Mouse (Mus musculus) thymus, postnatal 4 days (tissue): ENCODE measurements at regions not wholly inside any gene's neighbourhood (a gene's known extent, or its start where the extent isn't known, plus 50 kb on each side); places are given as distances from the start of the nearest gene placed in this dataset.

ENCODE experiments used
- DNase-seq: peaks from one replicate; pipeline ENCODE4 v3.0.0; 2021

- DNase-seq: no peak
Measured at GRCm38 (mm10) chr1:43247609-43248008, 50.8 kb upstream of the Fhl2 start.

- DNase-seq: no peak
Measured at GRCm38 (mm10) chr1:43250281-43250680, 53.5 kb upstream of the Fhl2 start.

- DNase-seq: no peak
Measured at GRCm38 (mm10) chr1:43251356-43251755, 54.6 kb upstream of the Fhl2 start.

GRCm38 (mm10) chr1:43254129-43254528 is 57.3 kb upstream of the Fhl2 start:
- no peak for DNase-seq

DNA sequence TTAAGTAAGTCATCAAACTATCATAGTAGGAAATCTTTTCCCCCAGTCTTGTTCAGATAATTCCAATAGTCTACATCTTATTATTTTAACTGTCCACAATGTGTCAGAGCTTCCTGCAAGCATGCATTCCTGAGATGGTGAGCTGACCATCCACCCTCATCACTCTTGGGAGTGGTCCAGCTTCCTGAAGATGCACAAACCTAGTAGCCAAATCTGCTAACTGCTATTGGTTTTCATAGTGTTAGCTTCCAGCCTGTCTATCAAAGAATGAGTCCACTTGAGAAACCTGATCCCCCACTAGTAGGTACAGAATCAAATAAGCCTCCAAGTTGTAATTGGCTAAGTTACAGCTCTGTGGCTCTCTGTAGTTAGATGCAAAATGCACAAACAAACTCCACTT is 59.3 kb upstream of the Fhl2 start:
- DNase-seq: no peak

- DNase-seq: no peak
Measured at GRCm38 (mm10) chr1:43257909-43258308, 61.1 kb upstream of the Fhl2 start.

- no peak for DNase-seq
Measured at GRCm38 (mm10) chr1:43259841-43260240, 63.1 kb upstream of the Fhl2 start.

DNA sequence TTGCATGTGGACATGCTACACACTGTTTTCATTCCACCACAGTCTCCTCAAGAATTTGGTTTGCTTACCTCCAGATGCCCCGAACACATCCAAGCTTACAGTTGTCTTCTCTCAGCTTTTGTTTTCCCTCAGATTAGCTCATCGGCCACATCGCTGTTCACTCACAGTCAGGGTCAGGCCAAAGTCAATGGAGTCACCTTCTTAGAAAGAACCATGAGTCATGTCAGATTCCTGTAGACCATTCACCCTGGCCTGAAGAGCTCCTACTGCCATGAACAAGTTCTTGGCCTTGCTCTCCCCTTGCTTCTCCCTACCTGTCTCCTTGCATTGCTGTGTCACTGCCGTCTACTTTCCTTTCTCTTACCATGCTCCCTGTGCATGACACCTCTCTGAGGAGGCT is 63.7 kb upstream of the Fhl2 start:
- DNase-seq: no peak

GRCm38 (mm10) chr1:43264407-43264889 is 67.7 kb upstream of the Fhl2 start:
- peak; percentile 64 for DNase-seq

GRCm38 (mm10) chr1:43265699-43266455 is 69.1 kb upstream of the Fhl2 start:
- no peak for DNase-seq

DNA sequence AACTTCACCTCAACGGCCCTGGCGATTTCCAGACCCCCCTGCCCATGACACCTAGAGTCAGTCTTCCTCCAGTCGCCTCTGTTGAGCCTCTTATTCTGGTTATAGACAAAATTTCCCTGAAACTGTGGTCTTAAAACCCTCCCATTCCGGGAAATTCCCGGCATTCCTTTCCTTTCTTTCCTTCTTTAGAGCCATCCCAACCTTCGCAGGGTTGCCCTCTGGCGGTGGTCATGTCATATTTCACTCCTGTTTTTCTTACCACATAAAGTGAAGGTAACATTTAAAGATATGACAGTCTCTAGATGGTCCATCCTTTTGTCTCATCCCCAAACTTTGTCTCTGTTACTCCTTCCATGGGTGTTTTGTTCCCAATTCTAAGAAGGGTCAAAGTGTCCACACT is 72.9 kb upstream of the Fhl2 start:
- DNase-seq: peak; percentile 27

- DNase-seq: no peak
Measured at GRCm38 (mm10) chr1:43273236-43273868, 76.6 kb upstream of the Fhl2 start.

DNA sequence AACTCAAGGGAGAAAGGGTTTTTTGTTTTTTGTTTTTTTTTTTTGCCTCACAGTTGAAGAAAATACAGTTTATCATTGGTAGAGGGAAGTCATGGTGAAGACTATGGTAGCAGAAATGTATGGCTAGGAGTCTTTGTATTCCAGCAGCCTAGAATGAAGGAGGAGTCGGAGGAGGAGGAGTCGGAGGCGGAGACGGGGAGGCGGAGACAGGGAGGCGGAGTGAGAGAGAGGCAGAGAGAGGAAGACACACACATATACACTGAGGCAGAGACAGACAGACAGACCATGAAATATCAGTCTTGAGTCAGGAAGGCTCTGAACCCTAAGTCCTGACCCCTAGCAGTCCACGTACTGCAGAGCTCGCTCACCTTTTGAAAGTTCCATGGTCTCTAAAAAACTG is 95.0 kb upstream of the Fhl2 start:
- DNase-seq: no peak

DNA sequence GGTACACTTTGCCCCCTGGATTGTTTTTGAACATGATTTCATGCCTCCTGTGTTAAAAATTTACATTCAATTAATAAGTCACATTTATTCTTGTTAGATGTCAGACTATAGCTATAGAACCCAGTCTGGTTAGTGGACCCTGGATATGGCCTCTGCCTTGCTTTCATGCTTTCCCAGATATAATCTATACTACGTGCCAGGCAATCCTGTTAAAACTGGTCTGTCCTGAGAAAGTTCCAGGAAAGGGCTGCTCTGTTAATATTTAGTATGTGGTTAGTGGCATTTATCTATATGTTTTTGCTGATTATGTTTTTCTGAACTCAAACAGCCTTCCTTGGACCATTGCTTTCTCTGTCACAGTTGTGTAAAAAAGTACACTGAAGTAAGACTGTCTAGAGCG is 95.8 kb upstream of the Fhl2 start:
- no peak for DNase-seq

DNA sequence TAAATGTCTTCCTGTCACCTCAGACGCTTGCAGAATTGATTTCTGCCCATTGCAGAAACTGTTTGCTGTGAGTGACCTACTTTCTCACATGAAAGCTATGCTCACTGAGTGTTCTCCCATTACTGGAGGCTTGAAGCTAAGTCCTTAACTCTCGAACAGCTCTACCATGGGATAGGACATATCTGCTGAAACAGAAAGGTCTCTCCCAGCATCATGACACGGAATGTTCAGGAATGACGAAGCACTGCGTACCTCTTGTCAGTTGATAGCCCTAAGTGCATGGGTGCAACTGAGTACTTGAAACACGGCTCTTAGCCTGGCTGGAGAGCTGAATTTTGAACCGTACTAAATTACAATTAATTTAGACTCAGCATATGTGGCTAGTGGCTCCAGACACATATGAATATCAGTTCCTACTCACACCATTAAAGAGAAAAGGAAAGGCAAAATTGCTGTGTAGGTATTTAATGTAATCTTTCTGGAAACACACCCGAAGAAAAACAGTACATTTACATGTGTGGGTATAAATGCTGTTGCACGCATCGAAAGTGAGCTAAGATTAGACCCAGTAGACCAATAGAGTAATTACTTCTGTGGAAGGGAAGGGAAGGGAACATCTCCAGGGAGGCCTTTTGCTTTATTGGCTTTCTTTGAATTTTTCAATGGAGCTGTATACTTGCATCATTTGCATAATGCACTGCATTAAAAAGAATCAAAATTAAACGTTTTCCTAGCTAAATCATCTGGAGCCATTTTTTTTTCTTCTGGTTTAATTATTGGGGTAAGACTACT is 97.6 kb upstream of the Fhl2 start:
- no peak for DNase-seq

- no peak for DNase-seq
Measured at GRCm38 (mm10) chr1:43297579-43297978, 100.8 kb upstream of the Fhl2 start.

DNA sequence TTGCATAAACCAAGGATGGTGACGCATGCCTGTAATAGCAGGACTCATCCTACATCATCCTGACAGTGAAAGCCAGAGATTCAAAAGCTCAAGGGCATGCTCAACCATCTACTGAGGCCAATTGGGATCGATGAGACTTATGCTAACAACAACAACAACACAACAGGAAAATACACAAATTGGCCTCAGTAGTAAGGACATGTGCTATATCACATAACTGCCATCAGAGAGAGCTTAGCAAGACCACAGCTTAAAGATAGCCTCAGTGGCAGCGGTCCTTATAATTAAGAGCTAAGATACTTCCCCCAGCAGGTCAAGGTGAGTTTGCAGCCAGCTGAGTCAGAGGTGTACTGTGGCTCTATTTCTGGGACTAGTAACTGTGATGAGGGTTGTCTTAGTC is 102.0 kb upstream of the Fhl2 start:
- DNase-seq: no peak

GRCm38 (mm10) chr1:43299490-43300302 is 102.9 kb upstream of the Fhl2 start:
- DNase-seq: no peak

GRCm38 (mm10) chr1:43300676-43301075 is 103.9 kb upstream of the Fhl2 start:
- DNase-seq: peak; percentile 22

DNA sequence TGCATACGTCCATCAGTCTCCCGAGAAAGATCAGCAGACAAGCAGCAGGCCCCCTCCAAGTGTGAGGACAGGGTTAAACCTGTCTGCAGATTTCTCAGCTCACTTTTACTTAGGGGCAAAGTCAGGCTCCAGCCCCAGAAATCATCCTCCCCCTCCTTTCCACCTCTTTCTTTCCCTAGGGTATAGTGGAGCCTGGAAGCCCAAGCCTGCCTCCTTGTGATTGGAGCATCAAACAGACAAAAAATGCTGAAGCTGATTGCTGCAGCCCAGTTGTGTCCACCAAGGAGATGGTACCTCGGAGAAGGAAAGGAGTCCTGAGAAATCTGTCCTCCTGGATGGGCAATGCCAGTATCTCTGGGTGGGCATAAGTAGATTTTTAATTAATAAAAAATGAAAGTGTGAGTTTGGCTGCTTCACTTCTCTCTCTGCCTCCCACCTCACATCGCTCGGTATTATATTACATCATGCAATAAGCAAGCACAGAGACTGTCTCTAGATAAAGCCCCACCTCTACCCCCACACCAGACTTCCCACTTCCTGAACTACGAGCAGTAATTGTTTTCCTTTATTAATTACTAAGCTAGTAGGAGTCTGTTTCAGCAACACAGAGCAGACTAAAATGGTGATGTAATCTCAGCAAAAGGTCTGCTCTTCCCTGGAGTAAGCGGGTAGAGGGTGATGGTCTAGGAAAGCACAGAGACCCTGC is 105.2 kb upstream of the Fhl2 start:
- DNase-seq: no peak

DNA sequence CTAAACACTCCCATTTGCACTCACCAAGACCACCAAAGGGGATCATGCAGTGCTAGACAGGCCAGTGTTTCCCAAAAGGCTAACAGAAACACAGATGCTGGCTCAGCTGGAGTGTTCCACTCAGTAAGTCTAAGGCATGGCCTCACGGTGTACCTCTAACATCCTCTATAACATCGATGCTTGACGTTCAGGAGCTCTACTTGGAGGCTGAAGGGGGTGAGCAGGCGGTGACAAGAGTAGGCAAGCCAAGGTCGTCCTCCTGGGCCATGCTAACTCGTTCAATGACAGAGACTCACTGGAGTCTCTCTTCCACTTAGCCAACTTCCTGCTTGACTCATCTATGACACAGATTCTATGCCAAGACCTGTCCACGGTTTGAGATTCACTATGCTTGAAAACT is 105.9 kb upstream of the Fhl2 start:
- no peak for DNase-seq
